Mouse (Mus musculus): ENCODE data around the gene Sema3e. TPM values are rescaled to one million over a fixed set of nuclear protein-coding genes. Genes with fewer than 3 reads are reported as not detected.

Gene Sema3e
- polyA plus RNA-seq, 1 experiment from 2014 or later = 3.1 TPM

DNA sequence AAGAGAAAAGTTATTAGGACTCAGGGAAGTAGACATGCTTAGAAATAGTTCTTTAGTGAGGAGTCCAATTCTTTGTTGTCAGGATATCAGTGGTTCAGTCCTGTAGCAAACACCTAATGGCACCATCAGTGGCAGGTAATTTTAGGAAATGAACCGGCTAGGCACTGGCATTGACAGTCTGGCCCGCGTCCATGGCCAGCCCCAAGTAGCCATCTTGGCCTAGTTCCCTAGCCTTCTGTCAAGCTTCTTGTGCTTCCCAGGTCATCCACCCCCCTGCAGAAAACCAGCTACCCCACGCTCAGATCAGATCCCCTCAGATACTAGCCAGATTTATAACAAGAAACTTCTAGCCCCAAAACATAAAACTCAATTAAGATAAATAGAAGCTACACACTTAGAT lies 235.1 kb downstream of the Sema3e start:
- WGBS = 98% methylated on average over 4 of the region's 4 CpGs
- no peaks in the 10 kb centered on the region for H3K36me3 ChIP-seq (ENCODE audit: control insufficient read depth, insufficient read depth, low read length)
- H3K27me3 ChIP-seq (ENCODE audit: control insufficient read depth, insufficient read depth, low read length) = no peaks in the 10 kb centered on the region
- no peaks in the 10 kb centered on the region for H3K4me1 ChIP-seq (ENCODE audit: control insufficient read depth, insufficient read depth, low read length)
- 0 out of 2 replicates have a peak, but pooled peaks cover 3% of the 10 kb centered on the region for H3K9me3 ChIP-seq (ENCODE audit: control insufficient read depth, low read length)
- ATAC-seq (ENCODE audit: low FRiP score, low TSS enrichment) (no peak), DNase-seq (no peak)
- H3K9ac ChIP-seq (replicated peaks; ENCODE audit: low read length) = no peak overlapping the region
- no peak overlapping the region for H3K27ac ChIP-seq (replicated peaks; ENCODE audit: low read depth, low read length)
- no peak overlapping the region for H3K4me3 ChIP-seq (replicated peaks; ENCODE audit: low read depth, low read length)
- H3K4me2 ChIP-seq (ENCODE audit: low read length) = no peak overlapping the region

DNA sequence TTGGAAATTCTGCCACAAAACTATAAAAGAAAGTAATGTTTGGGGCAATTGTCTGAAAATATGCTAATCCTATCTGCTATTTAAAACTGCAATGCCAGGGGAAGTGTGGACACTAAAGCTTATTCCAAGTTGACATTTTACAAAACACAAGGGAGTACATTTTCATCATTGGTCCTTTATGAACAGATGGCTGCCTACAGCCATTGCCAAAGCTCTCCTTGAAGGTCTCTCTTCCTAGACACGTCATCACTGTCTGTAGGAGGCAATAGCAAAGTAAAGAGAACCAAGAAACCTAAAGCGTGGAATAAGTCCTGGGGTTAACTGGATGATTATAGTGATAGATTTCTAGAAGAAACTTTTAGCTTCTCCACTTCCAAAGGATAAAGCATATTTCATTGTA lies 242.3 kb downstream of the Sema3e start:
- Histone ChIP-seq H3K4me1 (ENCODE audit: control insufficient read depth, insufficient read depth, low read length) (no peaks in the 10 kb centered on the region), H3K27me3 (ENCODE audit: control insufficient read depth, insufficient read depth, low read length) (no peaks in the 10 kb centered on the region), H3K27ac (replicated peaks; ENCODE audit: low read depth, low read length) (no peak overlapping the region), H3K9me3 (ENCODE audit: control insufficient read depth, low read length) (no peaks in the 10 kb centered on the region), H3K4me2 (ENCODE audit: low read length) (no peak overlapping the region), H3K4me3 (replicated peaks; ENCODE audit: low read depth, low read length) (no peak overlapping the region), H3K36me3 (ENCODE audit: control insufficient read depth, insufficient read depth, low read length) (no peaks in the 10 kb centered on the region), H3K9ac (replicated peaks; ENCODE audit: low read length) (no peak overlapping the region)
- DNase-seq (no peak), ATAC-seq (ENCODE audit: low FRiP score, low TSS enrichment) (no peak)
- 74% methylated on average over 2 of the region's 2 CpGs for WGBS

Other genes with a start within 250 kb of the Sema3e start
- gene Speer3, start 233.7 kb upstream of the Sema3e start, polyA plus RNA-seq (2014; fragmentation: Nextera tagmentation; extraction: Ambion mirVana) = not detected in 2 replicates